Mouse (Mus musculus) frontal cortex, postnatal 25 days (tissue): ENCODE data around the gene Msh5.

Experiments used
- DNase-seq, 2 experiments: peaks; one replicate each; pipeline ENCODE4 v3.0.0; 2022; ENCODE audit warnings: low spot score in 2 of 2

The Msh5 gene

DNA sequence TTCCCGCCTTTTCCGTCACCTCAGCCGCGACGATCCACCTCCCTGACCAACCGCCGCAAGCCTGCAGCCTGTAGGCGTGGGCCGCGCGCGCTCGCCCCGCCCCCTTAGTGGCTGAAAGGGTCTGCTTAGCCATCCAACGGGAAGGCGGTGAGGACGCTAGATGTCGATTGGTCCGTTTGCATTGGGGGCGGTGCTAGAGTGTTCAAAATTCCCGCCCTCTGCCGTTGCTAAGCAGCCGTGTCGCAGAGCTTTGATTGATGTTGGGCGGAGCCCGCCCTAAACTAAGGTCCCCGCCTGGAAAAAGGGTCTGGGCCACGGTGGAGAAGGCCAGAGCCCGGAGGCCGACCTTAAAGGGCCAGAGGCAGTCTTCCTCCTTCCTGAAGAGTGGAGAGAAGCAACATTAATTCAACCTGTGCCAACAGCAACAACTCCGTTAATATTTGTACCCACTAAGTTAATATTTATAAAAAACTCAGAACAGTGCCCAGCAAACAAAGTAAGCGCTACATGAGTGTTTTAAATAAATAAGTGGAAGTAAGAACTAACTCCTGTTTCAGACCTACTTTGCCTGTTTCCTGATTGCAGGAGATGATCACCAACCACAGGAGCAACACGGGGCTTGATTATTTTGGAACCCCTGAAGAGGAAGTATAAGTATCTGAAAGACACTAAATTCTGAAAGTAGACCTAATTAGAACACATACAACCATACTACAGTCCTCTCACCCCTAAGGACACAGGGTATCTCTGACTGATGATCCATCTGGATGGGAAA lies at the start of gene Msh5:
Gene Msh5, minus strand, starts transcription at position 65 of the 775 bp plus-strand sequence.
- peak; percentile 86 to 92 for DNase-seq

DNA sequence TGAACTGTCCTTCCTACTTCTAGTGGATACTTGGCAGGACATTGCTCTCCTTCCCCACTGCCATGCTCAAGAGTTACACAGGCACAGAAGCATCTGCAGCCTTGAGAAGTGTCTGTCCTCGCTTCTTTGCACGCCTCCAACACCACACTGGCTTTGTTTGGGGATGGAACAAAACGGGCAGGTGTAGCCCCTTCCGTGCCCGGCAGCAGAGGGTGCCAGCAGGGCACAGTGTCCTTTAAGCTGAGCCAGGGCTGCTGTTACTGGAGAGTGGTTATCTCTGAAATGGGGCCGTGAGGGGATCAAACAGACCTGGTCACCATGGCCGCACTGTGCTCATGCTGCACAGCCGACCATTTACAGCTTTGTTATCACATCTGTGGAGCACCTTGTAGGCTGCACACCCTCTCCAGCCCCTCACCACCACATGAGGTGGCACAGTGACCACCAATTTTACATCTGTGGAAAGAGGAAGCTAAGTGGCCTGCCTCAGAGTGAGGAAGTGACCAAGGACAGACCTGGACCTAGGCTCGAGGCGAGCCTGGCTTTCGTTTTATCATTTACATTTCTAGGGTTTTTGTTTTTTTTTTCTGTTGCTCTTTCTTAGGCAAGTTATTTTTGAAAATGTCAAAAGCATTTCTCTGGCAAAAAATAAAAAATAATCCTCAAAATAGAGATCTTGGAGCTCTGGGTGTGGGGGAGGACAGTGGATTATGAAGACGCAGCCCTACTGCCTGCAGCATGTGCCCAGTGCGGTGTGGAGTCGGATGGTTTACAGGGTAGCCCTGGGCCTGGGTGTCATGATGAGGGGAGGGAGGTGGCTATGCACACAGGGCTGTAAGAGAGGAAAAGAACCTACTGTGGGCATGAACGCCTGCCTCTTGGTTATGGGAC lies 48.2 kb upstream of the Msh5 start:
- DNase-seq = no peak

DNA sequence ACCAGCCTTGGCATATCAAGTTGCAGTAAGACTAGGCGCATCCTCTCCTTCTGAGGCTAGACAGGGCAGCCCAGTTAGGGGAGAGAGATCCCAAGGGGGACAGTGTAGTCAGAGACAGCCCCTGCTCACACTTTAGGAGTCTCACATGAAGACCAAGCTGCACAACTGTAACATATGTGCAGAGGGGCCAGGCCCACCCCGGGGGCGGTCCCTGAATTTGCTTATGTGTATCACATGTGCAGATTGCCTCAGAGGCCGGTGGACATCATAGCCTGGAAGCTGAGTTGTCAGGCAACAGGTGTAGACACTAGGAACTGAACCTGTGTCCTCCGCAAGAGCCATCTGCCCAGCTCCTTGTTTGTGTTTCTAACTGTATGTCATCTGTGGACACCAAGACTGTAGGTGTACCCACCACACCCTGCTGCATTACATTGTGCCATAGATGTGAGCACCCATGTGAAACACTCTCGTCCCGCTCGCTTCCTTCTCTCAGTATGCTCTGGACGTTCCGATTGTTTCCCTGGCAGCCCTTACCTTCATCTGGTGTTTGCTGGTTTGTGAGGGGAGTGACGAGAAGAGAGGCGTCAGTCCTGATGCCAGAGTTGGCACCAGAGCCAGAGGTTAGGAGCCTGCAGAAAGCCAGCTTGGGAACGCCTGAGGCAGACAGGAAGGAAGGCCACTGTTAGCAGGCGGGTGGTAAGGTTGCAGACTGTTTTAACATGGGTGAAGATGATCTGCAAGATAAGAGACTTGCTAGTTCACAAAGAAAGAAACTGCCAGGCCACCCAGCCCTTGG lies 46.1 kb upstream of the Msh5 start:
- no peak for DNase-seq

DNA sequence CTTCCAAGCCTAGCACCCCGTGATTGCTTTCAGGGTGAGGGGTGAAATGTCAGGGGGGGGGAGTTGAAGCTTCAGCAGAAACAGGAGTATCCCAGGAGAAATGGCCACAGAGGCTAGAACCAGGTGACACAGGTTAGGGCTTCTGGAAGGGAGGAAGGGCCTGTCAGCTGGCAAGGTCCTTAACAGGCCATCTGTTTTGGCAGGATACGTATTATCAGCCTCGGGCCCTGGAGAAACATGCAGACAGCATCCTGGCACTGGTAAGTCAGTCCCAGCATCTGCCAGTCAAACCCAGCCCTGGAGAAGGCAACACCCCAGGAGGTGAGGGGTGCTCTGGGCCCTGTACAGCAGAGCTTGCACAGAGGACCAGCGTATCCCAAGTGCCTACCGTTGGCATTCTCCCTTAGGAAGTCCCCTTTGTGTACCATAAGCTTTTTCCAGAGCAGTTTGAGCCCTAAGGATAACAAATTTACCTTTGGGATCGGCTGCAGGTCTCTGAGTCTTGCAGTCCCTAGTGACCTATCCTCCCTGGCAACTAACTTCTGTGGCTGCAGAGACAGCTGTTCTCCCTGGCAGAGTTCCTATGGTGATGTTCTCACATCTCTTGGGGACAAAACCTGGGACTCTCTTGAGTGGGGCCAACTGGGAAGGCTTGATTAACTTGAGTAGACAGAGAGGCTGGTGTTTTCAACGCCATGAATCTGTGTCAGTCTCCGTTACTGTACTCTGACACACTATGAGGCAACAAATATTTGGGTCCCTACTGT lies 43.8 kb upstream of the Msh5 start:
- DNase-seq = no peak

DNA sequence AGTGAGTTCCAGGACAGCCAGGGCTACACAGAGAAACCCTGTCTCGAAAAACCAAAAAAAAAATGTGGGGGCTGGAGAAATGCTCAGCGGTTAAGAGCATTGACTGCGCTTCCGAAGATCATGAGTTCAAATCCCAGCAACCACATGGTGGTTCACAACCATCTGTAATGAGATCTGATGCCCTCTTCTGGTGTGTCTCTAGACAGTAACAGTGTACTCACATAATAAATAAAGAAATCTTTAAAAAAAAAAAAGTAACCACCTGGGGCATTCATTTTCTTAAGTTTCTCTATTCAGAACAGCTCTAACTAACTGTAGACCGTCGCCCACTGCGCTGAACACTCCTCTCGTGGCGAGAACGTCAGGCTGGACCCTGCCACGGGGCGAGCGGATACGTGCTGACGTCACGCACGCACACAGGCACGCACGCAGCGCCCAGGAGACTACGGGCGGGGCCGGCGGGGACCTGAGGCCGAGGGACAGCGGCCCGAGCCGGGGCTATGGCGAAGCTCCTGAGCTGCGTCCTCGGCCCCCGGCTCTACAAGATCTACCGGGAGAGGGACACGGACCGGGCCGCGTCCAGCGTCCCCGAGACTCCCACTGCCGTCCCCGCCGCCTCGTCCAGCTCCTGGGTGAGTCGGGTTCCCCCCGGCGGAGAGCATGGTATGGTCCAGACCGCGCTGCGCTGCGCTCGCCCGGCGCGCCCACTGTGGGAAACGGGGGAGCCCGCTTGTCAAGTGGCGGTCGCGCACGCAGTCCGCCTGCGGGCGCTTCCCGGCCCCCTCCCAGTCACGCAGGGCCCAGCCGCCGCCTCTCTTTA lies 42.5 kb upstream of the Msh5 start, which contains the start of gene Abhd16a:
Gene Abhd16a, plus strand, starts transcription at position 439 of the 820 bp plus-strand sequence.
- DNase-seq = peak; percentile 87 to 91

DNA sequence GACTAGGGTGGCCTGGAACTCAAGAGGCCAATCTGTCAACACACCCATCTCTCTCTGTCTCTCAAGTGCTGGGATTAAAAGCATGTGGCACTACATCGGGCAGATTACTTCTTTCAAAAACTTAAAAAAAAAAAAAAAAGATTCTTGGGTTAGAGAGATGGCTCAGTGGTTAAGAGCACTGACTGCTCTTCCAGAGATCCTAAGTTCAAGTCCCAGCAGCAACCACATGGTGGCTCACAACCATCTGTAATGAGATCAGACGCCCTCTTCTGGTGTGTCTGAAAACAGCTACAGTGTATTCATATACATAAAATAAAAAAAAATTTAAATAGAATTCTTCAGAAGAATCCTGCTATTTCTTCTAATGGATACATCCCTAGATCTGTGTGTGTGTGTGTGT lies 41.6 kb upstream of the Msh5 start:
- DNase-seq = no peak

DNA sequence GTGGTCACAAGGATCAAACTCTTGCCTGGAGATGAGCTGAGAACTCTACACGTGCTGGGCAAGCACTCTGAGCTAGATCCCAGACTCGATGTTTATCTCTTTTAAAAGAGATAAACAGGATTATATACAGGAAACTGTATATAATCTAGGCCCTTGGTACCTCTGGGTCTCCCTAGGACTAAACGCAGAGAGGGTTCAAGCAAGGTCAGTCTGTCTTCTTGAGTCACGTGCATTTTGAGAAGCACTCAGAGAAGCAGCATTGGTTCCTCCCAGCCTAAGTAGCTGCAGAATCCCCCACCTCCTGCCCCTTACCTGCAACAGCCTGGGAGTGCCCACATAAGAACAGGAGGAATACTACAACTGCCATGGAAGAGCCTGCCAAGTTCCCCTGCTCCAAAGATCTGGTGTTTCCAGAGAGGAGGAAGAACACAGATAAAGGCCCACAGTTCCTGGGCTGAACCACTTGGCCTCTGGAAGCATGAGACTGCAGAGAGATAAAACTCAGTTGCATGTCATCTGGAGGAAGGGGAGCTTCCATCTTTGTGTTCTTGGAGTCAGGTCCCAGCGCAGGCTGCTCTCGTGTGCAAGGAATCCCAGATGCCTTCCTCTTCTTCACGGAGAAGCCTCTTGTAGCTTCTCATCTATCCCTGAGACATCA lies 38.8 kb upstream of the Msh5 start, which contains the start of gene Ly6g6f:
Gene Ly6g6f, minus strand, starts transcription at position 403 of the 658 bp plus-strand sequence.
- DNase-seq = no peak

DNA sequence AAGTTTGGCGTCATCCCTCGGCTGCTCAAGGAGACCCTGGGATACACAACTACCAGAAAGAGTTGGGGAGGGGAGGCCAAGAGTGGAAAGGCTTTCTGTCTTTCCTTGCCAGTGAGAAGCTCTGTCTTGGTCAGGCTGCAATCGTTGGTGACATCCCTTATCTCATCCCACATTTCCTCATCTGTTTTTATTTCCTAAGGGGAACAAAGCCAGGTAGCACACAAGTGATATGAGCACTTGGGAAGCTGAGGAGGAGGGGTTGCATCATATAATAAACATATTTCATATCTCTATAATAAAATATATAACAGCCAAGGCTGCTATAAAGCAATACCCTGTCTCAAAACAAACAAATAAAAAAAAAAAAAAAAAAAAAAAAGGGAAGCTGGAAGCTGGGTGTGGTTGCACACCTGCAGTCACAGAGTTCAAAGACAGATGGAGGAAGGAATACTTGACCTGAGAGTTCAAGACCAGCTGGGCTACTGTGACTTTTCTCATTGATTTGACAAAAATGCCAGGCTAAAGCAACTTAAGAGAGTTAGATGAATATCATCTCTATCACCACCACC lies 37.5 kb upstream of the Msh5 start:
- DNase-seq = no peak

DNA sequence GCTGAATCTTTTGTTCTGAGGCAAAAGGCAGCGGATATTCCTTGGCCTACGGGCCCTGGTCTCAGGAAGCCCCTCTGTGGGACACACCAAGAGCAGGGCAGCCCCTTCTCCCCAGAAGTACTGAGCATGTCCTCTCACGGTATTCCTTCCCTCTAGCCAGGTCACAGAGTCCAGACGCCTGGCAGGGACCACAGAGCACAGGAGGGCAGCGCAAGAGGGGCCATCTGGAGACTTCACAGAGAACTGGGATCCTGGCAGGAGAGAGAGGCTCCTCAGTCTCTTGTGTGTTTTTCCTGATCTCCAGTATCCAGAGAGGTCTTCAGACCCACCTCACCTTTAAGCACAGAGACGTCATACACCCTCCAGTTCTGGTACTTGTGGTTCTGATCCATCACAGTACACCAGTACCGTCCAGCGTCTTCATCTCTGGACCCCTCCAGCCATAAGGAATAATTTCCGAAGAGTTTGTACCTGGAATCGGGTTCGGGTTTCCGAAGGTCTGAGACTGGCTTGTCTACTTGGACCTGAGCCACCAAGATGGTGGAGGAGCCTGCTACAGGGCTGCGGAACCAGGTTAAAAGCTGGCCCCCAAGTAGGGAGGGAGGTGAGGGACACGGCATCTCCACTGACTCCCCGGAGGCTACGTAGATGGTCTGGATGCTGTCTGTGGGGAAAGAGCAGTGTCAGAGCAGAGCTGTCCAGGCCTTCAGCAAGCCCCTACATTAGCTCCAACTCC lies 36.5 kb upstream of the Msh5 start:
- no peak for DNase-seq

DNA sequence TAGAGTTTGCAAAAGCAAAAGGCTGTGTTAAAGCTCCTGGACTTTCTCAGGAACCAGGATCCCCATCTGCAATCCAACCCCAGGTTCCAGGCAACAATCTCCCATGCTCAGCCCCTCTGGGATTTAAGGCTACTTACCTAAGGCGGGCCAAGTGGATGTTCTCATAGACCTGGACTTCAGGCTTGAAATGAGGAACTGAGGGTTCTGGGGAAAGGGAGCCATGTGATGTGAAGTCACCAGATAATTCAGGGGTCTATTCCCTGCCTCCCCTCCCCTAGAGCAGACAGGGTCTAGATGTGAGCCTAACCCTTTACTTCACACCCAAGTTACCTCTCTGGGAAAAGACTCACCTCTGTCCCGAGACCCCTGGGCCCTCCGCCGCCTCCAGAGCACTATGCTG lies 34.2 kb upstream of the Msh5 start:
- no peak for DNase-seq

DNA sequence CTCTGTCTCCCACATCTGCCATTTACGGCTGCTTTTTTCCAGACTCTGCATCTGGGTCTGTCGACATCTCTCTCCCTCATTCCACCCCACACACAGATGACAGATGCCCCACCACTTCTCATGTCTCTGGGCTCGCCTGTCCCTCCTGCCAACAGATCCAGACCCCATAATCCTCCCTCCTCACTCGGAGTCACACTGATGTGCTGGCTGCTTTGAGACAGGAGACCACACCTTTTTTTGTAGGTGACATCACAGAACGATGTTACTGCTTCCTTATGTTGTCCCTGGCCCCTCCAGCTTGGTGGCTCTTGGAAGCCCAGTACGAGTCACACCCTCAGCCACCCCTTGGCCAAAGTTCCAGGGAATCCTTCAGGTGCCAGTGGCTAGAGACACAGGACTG lies 33.7 kb upstream of the Msh5 start:
- no peak for DNase-seq

DNA sequence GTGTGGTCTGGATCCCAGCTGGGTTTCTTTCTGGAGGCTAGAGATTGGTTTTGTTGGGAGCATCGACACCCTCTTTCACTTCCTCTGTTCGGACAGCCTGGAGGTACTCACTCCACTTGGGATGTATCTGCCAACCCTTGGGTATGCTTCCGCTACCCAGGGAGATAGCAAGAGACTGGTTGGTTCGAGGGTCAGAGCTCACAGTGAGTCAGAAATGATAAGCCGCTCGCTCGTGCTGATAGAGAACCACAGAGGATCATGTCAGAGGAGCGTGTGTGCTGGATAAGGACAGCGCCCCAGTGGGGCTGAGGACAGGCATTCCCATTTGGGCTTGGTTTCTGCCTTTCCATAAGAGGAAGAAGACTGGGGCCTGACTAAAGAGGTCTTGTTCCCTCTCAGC lies 33.2 kb upstream of the Msh5 start:
- no peak for DNase-seq

DNA sequence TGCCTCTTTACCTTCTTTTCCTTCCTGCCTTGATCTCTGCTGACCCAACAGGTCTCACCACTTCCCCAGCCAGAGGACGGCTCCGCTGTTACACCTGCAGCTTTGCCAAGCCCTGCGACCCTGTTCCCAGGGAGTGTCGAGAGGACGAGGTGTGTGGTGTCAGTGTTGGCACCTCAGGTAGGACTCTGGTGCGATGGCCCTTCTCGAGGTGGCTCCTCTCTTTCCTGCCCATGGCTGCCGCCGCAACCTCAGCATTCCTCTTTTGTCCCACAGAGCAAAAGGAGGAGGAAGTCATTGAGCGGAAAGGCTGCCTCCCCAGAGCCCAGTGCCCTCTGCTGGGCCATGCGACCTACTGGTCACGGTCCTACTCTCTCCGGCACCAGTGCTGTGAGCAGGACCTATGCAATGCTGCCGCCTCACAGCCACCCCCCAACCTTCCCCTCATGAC lies 31.3 kb upstream of the Msh5 start, which contains the start of gene Ly6g6d:
Gene Ly6g6d, minus strand, starts transcription at position 280 of the 448 bp plus-strand sequence.
- DNase-seq = no peak

DNA sequence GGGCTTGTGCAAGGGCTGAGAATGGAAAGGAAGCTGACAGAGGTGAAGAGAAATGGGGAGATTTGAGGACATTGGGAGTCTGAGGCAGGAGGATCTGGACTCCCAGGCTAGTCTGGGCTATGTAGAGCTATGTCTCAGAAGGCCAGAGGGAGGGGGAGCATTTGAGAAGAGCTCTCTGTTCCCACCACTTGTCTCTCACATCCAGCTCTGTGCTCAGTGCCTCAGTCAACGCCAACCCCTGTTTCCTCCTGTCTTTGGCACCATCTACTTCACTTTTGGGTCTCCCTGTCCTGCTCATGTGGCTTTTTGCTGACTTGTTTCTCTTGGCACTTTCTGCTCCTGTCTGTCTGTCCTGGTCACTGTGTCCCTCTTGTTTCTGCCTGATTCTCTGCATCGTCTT lies 30.7 kb upstream of the Msh5 start:
- DNase-seq = no peak

DNA sequence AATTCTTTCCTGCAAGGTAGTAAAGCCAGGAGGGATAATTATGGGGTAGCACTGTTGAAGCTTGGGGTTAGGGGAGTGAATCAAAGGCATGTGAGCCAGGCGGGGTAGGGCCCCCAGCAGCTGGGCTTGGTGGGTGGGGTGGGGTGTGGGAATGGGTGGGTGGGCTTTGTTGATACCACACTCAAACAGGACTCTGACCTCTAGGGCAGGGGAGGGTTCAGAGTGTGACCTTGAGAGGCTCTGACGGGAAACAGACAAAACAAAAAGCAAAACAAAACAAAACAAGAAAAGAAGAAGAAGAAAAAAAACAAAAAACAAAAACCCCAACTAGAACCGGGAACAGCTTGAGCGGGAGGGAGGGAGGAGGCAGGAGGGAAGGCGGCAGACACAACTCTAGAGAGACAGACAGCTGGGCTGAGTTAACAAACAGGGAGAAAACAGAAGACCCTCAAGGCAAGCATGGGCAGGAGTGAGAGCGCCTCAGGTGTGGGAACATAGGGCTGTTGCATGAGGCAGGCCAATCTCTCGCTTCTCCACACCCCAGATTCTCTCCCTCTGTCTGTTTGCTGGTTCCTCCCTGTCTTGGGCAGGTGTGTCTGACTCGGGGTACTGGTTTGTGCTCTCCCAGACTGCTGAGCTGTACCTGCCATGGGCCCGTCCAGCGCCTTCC lies 30.1 kb upstream of the Msh5 start, which contains the start of gene Ly6g6e:
Gene Ly6g6e, plus strand, starts transcription at position 396 of the 670 bp plus-strand sequence.
- no peak for DNase-seq

DNA sequence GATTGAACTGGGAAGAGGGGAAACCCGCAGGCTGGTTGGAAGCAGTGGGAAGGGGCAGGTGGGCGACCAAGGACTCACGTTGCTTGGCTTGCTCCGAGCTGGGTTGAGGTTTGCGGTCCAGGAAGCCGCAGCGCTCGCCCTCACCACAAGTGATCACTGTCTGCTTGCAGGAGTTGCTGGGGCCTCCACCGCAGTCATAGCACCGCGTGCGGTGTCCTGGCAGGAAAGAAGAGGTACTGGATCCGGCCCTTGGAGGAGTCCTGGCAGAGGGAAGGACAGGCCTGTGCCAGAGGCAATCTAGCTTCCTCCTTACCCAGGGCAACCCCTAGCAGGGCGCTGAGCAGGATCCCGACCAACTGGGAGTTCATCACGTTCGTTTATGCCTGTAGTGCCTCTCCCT lies 27.6 kb upstream of the Msh5 start:
- no peak for DNase-seq

DNA sequence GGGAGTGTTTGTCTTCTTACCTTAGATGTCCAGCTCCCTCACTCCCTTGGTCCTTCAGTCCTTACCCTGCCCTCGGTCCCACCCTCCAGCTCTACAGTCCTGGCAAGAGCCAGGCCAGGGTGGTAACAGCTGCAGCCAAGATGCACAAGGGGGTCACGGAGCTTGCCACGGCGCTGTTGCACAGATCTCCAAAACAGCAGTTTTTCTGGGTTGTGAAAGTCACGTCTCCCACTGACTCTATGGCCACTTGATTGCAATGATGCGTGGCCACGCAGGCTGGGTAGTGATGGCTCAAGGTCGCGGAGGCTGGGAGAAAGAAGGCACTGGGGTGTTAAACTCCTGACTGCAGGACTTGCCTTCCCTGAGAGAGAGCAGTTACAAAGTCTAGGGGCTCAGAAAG lies 24.9 kb upstream of the Msh5 start:
- DNase-seq = no peak
